In genomic region chr8:105531774-105532173, GRCm38 (mm10) we compare ENCODE assay signal across 8 mouse cellular contexts. TPM values are rescaled to one million over a fixed set of nuclear protein-coding genes. Genes with fewer than 3 reads are reported as not detected.
A peak's percentile ranks its signal among the peaks of the same experiment; 100 is the strongest.
DNase-seq lines count a peak whose midpoint lies in the region; ATAC-seq and TF ChIP-seq lines count a peak whose summit lies in the region.

No protein-coding gene starts in this region.

- no peaks in the 10 kb centered on the region for H3K79me2 ChIP-seq in C2C12 (ENCODE audit: control insufficient read depth, insufficient read depth)

- H3K79me3 ChIP-seq in C2C12 (ENCODE audit: low read depth), result no peaks in the 10 kb centered on the region

- no peak overlapping the region for H3K9ac ChIP-seq in heart, embryonic 12.5 days
- H3K9ac ChIP-seq in intestine, embryonic 15.5 days, result no peak overlapping the region

- no peak overlapping the region for H3K27ac ChIP-seq in heart, embryonic 12.5 days (ENCODE audit: poor library complexity, severe bottlenecking)
- H3K27ac ChIP-seq in intestine, embryonic 15.5 days, result no peak overlapping the region

- H3ac ChIP-seq in C2C12 (ENCODE audit: control insufficient read depth, insufficient read length, low read depth), result no peak overlapping the region

- peak; percentile 55 to 86 for DNase-seq in heart, adult 18-20 months
- DNase-seq in brain, adult 2 months (ENCODE audit: low read depth, low spot score), result peak; percentile 55
- peak; percentile 56 for DNase-seq in kidney, postnatal 14 days
- peak; percentile 25 to 40 for DNase-seq in natural killer cell, adult 2 months (ENCODE audit: low spot score in 2 of 2)
- no peak for DNase-seq in left cerebral cortex, postnatal 14 days (ENCODE audit: low spot score in 2 of 2)

- intact Hi-C loops in left cerebral cortex, postnatal 14 days (cut with DNase I), result no loop called here

- H3K4me2 ChIP-seq in heart, embryonic 12.5 days, result no peak overlapping the region
- no peak overlapping the region for H3K4me2 ChIP-seq in intestine, embryonic 15.5 days (replicated peaks)

- ATAC-seq in heart, embryonic 12.5 days (ENCODE audit: insufficient number of reproducible peaks, low FRiP score), result no peak
- ATAC-seq in intestine, embryonic 15.5 days, result no peak

- H3K27me3 ChIP-seq in heart, embryonic 12.5 days (replicated peaks), result no peaks in the 10 kb centered on the region
- no peaks in the 10 kb centered on the region for H3K27me3 ChIP-seq in C2C12 (ENCODE audit: control insufficient read depth, insufficient read depth, insufficient read length)
- no peaks in the 10 kb centered on the region for H3K27me3 ChIP-seq in intestine, embryonic 15.5 days (replicated peaks)

- H3K36me3 ChIP-seq in heart, embryonic 12.5 days, result peaks cover 36% of the 10 kb centered on the region
- H3K36me3 ChIP-seq in C2C12 (ENCODE audit: control insufficient read depth, insufficient read depth), result peaks cover 9% of the 10 kb centered on the region
- peaks cover 6% of the 10 kb centered on the region for H3K36me3 ChIP-seq in intestine, embryonic 15.5 days

- peak; percentile 28 for TF ChIP-seq CTCF in C2C12 (IDR thresholded peaks at IDR 0.05; ENCODE audit: control insufficient read depth, insufficient read depth, insufficient read length)

- WGBS in heart, embryonic 12.5 days, result 64% methylated on average over 2 of the region's 2 CpGs
- 74% methylated on average over 2 of the region's 2 CpGs for WGBS in intestine, embryonic 15.5 days

- no peaks in the 10 kb centered on the region for H3K9me3 ChIP-seq in heart, embryonic 12.5 days (replicated peaks)
- no peaks in the 10 kb centered on the region for H3K9me3 ChIP-seq in intestine, embryonic 15.5 days

- no peak overlapping the region for H3K4me3 ChIP-seq in heart, embryonic 12.5 days
- no peak overlapping the region for H3K4me3 ChIP-seq in C2C12 (ENCODE audit: insufficient read depth, poor library complexity, severe bottlenecking)
- H3K4me3 ChIP-seq in intestine, embryonic 15.5 days (replicated peaks), result no peak overlapping the region

- H3K4me1 ChIP-seq in heart, embryonic 12.5 days (replicated peaks), result peaks cover 18% of the 10 kb centered on the region
- peaks cover 12% of the 10 kb centered on the region for H3K4me1 ChIP-seq in intestine, embryonic 15.5 days (replicated peaks)

TF ChIP-seq in C2C12, 6 proteins besides CTCF, POLR2A, EP300 and RAD21:
- TF ChIP-seq USF1 (IDR thresholded peaks at IDR 0.05; ENCODE audit: low read depth), result no peak
- no peak for TF ChIP-seq MAX (IDR thresholded peaks at IDR 0.05)
- TF ChIP-seq FOSL1 (IDR thresholded peaks at IDR 0.05; ENCODE audit: insufficient read depth, low read length, poor library complexity, severe bottlenecking), result no peak

RNA-seq across cellular contexts. Expression of gene Hsd11b2, which starts 13.2 kb away (rescaled TPM):
- under 1 TPM; 0.21 to 0.22 TPM for total RNA-seq in heart, adult 18-20 months (2021)
- polyA plus RNA-seq in heart, embryonic 12.5 days (2016; fragmentation: Nextera tagmentation; extraction: Ambion mirVana), result 1.7 and 1.9 TPM in 2 replicates
- 0.11 TPM for polyA plus RNA-seq in C2C12 (2012; fragmentation: generic; extraction: Trizol)
- not detected for total RNA-seq in left cerebral cortex, postnatal 14 days (2021)
- polyA plus RNA-seq in intestine, embryonic 15.5 days (2015; fragmentation: Nextera tagmentation; extraction: Ambion mirVana), result 2.7 and 3.0 TPM in 2 replicates

RNA-seq across cellular contexts. Expression of gene Atp6v0d1, which starts 34.1 kb away (rescaled TPM):
- 10 to 100 TPM; 50.4 to 53.2 TPM for total RNA-seq in heart, adult 18-20 months (2021)
- polyA plus RNA-seq in heart, embryonic 12.5 days (2016; fragmentation: Nextera tagmentation; extraction: Ambion mirVana), result 51.4 and 52.9 TPM in 2 replicates
- polyA plus RNA-seq in C2C12 (2012; fragmentation: generic; extraction: Trizol), result 95.1 TPM
- 100 to 1,000 TPM; 347 to 370 TPM for total RNA-seq in left cerebral cortex, postnatal 14 days (2021)
- polyA plus RNA-seq in intestine, embryonic 15.5 days (2015; fragmentation: Nextera tagmentation; extraction: Ambion mirVana), result 78.2 and 89.4 TPM in 2 replicates

RNA-seq across cellular contexts. Expression of gene Zdhhc1, which starts 35.1 kb away (rescaled TPM):
- 10 to 100 TPM; 12.5 to 14.2 TPM for total RNA-seq in heart, adult 18-20 months (2021)
- 23.1 and 23.3 TPM in 2 replicates for polyA plus RNA-seq in heart, embryonic 12.5 days (2016; fragmentation: Nextera tagmentation; extraction: Ambion mirVana)
- polyA plus RNA-seq in C2C12 (2012; fragmentation: generic; extraction: Trizol), result 8.8 TPM
- 10 to 100 TPM; 26.8 to 27.5 TPM for total RNA-seq in left cerebral cortex, postnatal 14 days (2021)
- polyA plus RNA-seq in intestine, embryonic 15.5 days (2015; fragmentation: Nextera tagmentation; extraction: Ambion mirVana), result 20.1 and 22.6 TPM in 2 replicates

Comparison
In these comparisons a context has a peak if more than half of its experiments do, and no peak if none do; other contexts are left out.
1. DNase-seq: peak in heart, adult 18-20 months (2 of 2), brain, adult 2 months (single experiment), kidney, postnatal 14 days (single experiment) and natural killer cell, adult 2 months (2 of 2); none in left cerebral cortex, postnatal 14 days (0 of 2).